Mouse (Mus musculus): ENCODE measurements around the gene Nat8f4.
"Not testable (repeated sequence)": the region's sequence is repeated elsewhere in the genome, so short reads cannot be mapped to it uniquely, and the experiment has no call there.

Gene Nat8f4

DNA sequence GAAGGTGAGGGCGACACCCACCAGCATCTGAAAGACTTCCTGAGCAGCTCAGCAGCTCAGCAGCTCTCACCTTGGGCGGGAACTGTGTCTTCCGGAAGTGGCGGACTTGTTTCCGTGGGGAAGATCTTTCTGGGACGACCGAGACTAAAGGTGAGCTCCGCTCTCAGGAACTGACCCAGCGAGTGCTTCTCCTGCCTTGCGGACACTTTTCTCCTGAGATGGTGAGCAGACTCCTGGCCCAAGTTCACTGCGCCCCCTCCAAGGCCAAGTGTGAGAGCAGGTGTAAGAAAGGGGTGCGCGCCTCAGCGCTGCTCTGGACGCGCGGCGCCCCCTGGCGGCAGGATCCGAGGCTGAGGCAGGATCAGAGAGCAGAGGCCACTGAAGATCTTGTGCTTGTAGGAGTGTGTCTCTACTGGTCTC, at the start of gene Nat8f4:
TSS of gene Nat8f4 (minus strand) at position 243 of the 420 bp plus-strand sequence.
- ATAC-seq (ENCODE audit: insufficient number of reproducible peaks, low FRiP score, low TSS enrichment) = peak; percentile 68

DNA sequence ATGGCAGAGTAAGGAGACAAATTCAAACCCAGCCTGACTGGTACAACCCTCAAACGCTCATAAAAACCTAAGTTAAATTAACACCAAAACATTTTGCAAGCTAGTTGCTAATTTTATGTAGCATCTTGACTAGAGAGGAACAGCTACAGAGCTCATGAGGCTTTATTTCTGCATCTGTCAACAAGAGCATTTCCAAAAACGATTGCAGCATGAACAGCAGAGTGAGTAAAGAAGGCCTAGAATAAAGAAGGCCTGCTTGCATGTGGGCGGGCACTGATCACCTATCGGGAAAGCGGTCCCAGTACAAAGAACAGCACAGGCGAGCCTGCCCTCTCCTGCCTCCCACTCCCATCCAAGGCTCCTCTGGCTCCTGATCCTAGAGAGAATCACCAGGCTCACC, 43.9 kb upstream of the Nat8f4 start:
- no peak for ATAC-seq (ENCODE audit: insufficient number of reproducible peaks, low FRiP score, low TSS enrichment)

DNA sequence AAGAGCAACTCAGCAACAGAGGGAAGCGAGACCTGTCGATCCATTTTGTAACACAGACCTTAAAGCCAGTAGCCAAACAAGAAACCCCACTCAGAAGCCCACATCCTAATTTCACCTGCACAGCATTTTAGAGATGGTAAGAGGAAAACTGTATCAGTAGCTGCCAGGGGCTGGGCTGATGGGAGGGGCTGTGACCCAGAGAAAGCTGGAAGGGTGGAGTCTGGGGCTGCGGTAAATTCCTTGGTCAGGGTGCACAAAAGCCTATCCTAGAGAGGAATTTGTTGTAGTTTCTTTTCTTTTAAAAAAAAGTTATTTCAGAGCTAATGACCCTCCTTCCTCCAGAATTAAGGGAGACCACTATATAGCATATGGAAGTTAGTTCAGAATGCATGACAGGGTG, 37.8 kb upstream of the Nat8f4 start:
- ATAC-seq (ENCODE audit: insufficient number of reproducible peaks, low FRiP score, low TSS enrichment) = no peak

- no peak for ATAC-seq (ENCODE audit: insufficient number of reproducible peaks, low FRiP score, low TSS enrichment)
Measured at GRCm38 (mm10) chr6:85938701-85939100, 34.0 kb upstream of the Nat8f4 start.

DNA sequence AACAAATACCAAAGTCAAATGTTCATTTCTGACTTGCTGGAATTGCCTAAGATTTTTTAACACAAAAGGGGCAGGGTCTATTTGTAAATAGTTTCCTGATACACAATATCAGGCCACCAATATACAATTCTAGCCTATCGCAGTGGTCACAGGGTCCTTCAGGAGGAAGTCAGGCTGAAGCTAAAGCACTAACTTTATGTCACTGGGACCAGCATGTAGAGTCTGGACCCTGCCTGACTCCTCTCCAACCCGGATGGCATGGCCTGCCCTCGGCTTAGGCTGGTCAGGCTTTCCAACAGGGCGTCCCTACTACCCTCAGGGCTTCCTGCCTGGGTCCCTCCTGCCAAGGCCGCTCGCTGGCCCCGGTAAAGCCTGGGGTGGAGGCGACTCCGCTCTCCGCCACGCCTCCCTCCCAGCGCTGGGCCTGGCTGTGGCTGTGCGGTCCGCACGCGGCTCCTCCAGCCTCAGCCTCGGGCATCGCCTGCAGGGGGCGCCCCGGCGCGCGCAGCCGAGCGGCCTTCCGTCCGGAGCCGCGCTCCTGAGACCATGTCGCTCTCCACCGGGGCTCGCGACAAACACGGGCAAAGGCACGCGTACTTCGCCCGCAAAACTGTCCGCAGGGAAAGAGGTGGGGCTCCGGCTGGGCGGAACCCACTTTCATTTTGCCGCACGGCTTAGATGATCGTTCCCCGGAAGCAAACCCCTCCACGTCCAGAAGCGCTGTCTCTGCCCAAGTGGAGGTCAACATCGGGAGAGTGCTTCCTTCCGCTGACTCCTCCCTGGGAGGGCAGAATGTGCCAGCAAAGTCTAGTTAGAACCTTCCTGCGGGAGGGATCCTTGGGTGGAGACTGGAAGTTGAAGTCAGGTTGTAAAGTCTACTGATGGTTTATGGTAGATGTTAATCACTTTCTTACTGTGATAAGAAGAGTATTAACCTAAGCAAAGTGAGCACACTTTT, 32.1 kb upstream of the Nat8f4 start:
- peak; percentile 96 for ATAC-seq (ENCODE audit: insufficient number of reproducible peaks, low FRiP score, low TSS enrichment)

GRCm38 (mm10) chr6:85935646-85936045, 31.0 kb upstream of the Nat8f4 start:
- ATAC-seq (ENCODE audit: insufficient number of reproducible peaks, low FRiP score, low TSS enrichment) = no peak

DNA sequence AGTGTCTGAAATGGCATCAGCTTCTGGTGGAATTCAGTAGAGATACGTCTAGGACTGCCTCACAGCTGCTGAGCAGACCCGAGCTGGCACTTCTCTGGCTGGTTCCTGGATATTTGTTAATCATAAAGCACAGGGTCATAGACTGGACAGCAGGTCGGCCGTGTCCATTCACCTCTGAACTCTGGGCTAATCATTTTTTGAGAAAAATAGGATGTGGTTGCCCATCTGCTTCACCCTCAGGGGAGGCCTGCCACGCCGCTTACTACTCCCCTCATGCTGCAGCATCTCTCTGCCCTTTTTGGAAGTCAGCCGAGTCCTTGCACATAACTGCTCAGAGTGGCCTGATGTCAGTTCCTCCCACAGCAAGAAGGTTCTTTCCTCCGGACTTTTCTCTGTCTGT, 29.4 kb upstream of the Nat8f4 start:
- ATAC-seq (ENCODE audit: insufficient number of reproducible peaks, low FRiP score, low TSS enrichment) = no peak

DNA sequence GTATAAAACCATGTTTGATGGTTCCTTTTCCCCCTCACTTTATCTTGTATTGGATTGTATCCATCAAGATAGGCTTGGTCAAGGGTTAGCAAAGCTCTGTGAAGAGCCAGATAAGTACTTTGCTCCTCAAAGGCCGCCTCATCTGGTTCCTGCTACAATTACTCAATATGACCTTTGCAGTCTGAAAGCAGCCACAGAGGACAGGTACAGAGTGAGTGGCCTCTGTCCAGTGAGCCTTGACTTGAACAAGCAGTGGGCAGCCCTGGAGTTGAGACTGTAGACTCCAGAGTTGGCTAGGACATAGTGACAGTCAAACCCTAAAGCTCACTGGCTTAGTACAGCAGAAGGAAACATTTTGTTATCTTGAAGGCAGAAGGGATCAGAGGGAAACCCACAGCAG, 24.6 kb upstream of the Nat8f4 start:
- ATAC-seq (ENCODE audit: insufficient number of reproducible peaks, low FRiP score, low TSS enrichment) = no peak

- ATAC-seq (ENCODE audit: insufficient number of reproducible peaks, low FRiP score, low TSS enrichment) = no peak
Measured at GRCm38 (mm10) chr6:85927476-85928464, 23.1 kb upstream of the Nat8f4 start.

DNA sequence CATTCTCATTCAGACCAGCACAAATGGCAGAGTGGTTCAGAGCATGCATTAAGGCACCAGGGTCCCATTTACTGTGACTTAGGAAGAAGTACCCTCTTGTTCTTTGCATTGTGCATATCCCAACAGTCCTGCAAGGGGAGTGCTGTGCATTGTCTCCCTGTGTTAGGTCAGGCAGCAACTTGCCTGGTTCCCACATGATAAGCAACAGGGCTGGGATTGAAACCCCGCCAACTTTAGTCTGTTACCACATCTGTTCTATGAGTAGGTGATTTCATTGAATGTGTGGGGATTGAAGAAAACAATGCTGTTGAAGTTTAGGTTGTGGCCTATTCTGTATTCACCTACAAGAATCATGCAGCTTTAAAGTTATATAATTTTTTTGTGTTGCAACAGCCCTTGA, 22.0 kb upstream of the Nat8f4 start:
- ATAC-seq (ENCODE audit: insufficient number of reproducible peaks, low FRiP score, low TSS enrichment) = no peak

- ATAC-seq (ENCODE audit: insufficient number of reproducible peaks, low FRiP score, low TSS enrichment) = no peak
Measured at GRCm38 (mm10) chr6:85923643-85924042, 19.0 kb upstream of the Nat8f4 start.

DNA sequence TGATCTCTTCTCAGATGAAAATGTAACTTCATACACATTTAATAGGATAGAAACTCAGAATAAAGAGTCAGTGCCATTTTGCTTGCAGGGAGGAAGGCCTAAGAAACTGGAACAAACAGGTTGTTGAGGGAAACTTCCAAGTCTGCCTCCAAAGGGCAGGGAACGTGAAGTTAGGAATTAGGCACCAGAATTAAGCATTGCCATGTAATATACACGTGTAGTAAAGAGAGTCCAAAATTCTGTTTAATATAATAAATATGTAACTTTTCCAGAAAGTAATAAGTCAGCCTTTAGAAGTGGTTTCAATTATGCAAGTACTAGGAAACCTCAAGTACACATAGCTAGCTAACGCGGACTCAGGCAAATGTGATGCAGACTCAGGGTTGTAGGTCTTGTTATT, 14.7 kb upstream of the Nat8f4 start:
- ATAC-seq (ENCODE audit: insufficient number of reproducible peaks, low FRiP score, low TSS enrichment) = no peak

GRCm38 (mm10) chr6:85918341-85918740, 13.7 kb upstream of the Nat8f4 start:
- ATAC-seq (ENCODE audit: insufficient number of reproducible peaks, low FRiP score, low TSS enrichment) = not testable (repeated sequence)

DNA sequence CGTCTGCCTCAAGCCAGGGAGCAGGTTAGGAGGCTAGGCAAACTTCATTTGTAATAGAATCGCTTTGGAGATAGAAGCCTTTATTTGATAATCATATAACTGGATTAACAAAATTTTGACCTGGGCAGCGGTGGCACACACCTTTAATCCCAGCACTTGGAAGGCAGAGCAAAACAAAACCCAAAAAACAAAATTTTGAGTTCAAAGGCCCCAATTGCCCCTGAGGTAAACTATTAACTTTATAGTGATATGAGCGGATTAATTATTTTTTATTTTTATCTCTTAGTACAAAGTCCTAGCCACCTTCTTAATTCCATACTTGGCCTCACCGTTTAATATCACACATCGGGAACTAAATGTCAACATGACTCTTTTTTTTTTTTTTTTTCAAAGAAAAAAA, 11.9 kb upstream of the Nat8f4 start:
- no peak for ATAC-seq (ENCODE audit: insufficient number of reproducible peaks, low FRiP score, low TSS enrichment)

DNA sequence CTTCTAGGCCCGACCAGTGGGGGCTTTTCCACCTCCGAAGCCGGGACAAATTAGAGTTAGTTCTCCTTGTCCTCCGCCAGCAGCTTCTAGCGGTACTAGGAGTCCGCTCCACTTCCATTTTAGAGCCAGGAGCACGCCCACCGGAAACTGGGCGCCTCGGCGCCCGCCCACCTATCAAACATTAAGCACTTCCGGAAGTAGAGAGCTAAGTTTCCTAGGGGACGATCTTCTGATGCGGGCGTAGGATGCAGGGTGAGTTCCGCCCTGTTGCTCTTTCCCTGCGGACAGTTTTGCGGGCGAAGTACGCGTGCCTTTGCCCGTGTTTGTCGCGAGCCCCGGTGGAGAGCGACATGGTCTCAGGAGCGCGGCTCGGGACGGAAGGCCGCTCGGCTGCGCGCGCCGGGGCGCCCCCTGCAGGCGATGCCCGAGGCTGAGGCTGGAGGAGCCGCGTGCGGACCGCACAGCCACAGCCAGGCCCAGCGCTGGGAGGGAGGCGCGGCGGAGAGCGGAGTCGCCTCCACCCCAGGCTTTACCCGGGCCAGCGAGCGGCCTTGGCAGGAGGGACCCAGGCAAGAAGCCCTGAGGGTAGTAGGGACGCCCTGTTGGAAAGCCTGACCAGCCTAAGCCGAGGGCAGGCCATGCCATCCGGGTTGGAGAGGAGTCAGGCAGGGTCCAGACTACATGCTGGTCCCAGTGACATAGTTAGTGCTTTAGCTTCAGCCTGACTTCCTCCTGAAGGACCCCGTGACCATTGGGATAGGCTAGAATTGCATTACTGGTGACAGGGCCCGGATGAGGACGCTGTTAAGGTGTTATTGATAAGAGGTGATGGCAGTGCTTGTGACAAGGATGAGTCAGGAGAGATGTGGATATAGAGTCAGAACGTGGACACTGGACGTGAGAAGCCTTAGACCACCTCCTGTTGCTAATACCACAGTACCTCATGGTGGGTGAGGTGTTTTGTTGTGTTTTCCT, 11.1 kb upstream of the Nat8f4 start, which contains the start of gene Nat8f1:
TSS of gene Nat8f1 (minus strand) at position 149 of the 975 bp plus-strand sequence.
- ATAC-seq (ENCODE audit: insufficient number of reproducible peaks, low FRiP score, low TSS enrichment) = peak; percentile 94

DNA sequence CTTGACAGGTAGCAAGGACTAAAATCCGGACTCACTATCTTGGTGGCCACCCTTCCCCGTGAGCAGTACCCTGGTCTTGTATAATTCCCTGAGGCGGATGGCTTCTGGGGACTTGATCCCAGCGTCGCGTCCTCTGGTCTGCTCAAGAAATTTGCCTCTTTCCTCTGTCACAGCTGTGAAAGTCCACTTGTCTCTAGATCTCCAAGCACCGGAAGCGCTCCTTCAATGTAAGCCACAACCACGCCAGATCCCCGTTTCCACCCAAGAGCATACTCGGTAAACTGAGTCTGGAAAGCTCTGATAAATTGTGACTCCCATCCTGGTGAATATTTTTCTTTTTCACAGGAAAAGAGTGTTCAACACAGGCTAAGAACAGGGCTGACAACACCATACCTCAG, 10.5 kb upstream of the Nat8f4 start:
- ATAC-seq (ENCODE audit: insufficient number of reproducible peaks, low FRiP score, low TSS enrichment) = no peak

DNA sequence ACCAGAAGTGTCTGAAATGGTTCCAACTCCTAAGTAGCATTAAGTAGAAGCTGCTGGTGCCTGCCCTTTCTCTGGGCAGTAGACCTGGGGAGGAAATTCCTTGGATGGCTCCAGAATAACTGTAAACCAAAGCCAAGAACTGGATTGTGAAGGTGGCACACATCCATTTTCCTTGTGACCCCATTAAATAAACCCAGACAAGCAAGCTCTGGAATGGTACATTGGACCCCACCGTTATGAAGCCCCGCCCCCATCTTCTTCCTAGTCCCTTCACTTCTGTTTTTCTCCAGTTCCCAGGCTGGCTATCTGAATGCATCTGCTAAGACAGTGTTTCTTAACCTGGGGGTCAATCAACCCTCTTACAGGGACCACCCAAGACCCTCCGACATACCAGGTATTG, 6.9 kb upstream of the Nat8f4 start, which contains the start of gene Tprkb:
TSS of gene Tprkb (plus strand) at position 279 of the 400 bp plus-strand sequence.
- ATAC-seq (ENCODE audit: insufficient number of reproducible peaks, low FRiP score, low TSS enrichment) = no peak

GRCm38 (mm10) chr6:85909704-85910103, 5.0 kb upstream of the Nat8f4 start:
- ATAC-seq (ENCODE audit: insufficient number of reproducible peaks, low FRiP score, low TSS enrichment) = no peak

- ATAC-seq (ENCODE audit: insufficient number of reproducible peaks, low FRiP score, low TSS enrichment) = no peak
Measured at GRCm38 (mm10) chr6:85908341-85908740, 3.7 kb upstream of the Nat8f4 start.

Measured in cerebellum, adult (tissue).